Mouse (Mus musculus): ENCODE data around the gene Sumo3. TPM values are rescaled to one million over a fixed set of nuclear protein-coding genes. Genes with fewer than 3 reads are reported as not detected.

Sumo3 gene
- polyA plus RNA-seq, 1 experiment from 2014 or later = 308 TPM

- H3K4me2 ChIP-seq = no peak overlapping the region
- WGBS = 83% methylated on average over 6 of the region's 6 CpGs
- H3K36me3 ChIP-seq (replicated peaks) = peaks cover 22% of the 10 kb centered on the region
Measured at GRCm38 (mm10) chr10:77591546-77591945, 14.4 kb upstream of the Sumo3 start.

GRCm38 (mm10) chr10:77596060-77596459 lies 9.8 kb upstream of the Sumo3 start:
- no peak overlapping the region for H3K4me3 ChIP-seq
- 93% methylated on average over 2 of the region's 2 CpGs for WGBS
- H3K36me3 ChIP-seq (replicated peaks) = peaks cover 50% of the 10 kb centered on the region
- ATAC-seq (replicated peaks) = no peak
- peaks cover under 1% of the 10 kb centered on the region; the same call in 1 of the 2 replicates for H3K4me1 ChIP-seq
- H3K4me2 ChIP-seq = no peak overlapping the region
- no peaks in the 10 kb centered on the region for H3K9me3 ChIP-seq
- H3K9ac ChIP-seq = no peak overlapping the region
- H3K27me3 ChIP-seq (replicated peaks) = no peaks in the 10 kb centered on the region
- H3K27ac ChIP-seq = no peak overlapping the region

More at GRCm38 (mm10) chr10:77591546-77591945, 14.4 kb upstream of the Sumo3 start:
- Histone ChIP-seq H3K27me3 (replicated peaks) (no peaks in the 10 kb centered on the region), H3K27ac (no peak overlapping the region), H3K4me3 (no peak overlapping the region), H3K4me1 (peaks cover 14% of the 10 kb centered on the region; the same call in 1 of the 2 replicates), H3K9ac (no peak overlapping the region), H3K9me3 (no peaks in the 10 kb centered on the region)
- no peak for ATAC-seq (replicated peaks)

- no peaks in the 10 kb centered on the region for H3K27me3 ChIP-seq (replicated peaks)
- no peak overlapping the region for H3K4me3 ChIP-seq
- no peak overlapping the region for H3K4me2 ChIP-seq
- H3K9ac ChIP-seq = no peak overlapping the region
- H3K9me3 ChIP-seq = no peaks in the 10 kb centered on the region
- no peak for ATAC-seq (replicated peaks)
- peaks cover 13% of the 10 kb centered on the region; the same call in 1 of the 2 replicates for H3K36me3 ChIP-seq (replicated peaks)
- 59% methylated on average over 4 of the region's 4 CpGs for WGBS
- peaks cover 13% of the 10 kb centered on the region for H3K4me1 ChIP-seq
- no peak overlapping the region for H3K27ac ChIP-seq
Measured at GRCm38 (mm10) chr10:77603021-77603420, 2.9 kb upstream of the Sumo3 start.

- 95% methylated on average over 6 of the region's 6 CpGs for WGBS
- H3K4me2 ChIP-seq = no peak overlapping the region
- ATAC-seq (replicated peaks) = no peak
- peaks cover 4% of the 10 kb centered on the region; the same call in 1 of the 2 replicates for H3K36me3 ChIP-seq (replicated peaks)
- H3K27ac ChIP-seq = no peak overlapping the region
- peaks cover 20% of the 10 kb centered on the region for H3K4me1 ChIP-seq
- no peak overlapping the region for H3K9ac ChIP-seq
- no peak overlapping the region for H3K4me3 ChIP-seq
- no peaks in the 10 kb centered on the region for H3K27me3 ChIP-seq (replicated peaks)
- no peaks in the 10 kb centered on the region for H3K9me3 ChIP-seq
Measured at GRCm38 (mm10) chr10:77604111-77604510, 1.8 kb upstream of the Sumo3 start.

GRCm38 (mm10) chr10:77604958-77605357 lies 939 bp upstream of the Sumo3 start:
- Histone ChIP-seq H3K4me1 (peaks cover 24% of the 10 kb centered on the region), H3K27me3 (replicated peaks) (no peaks in the 10 kb centered on the region), H3K4me3 (no peak overlapping the region), H3K4me2 (no peak overlapping the region), H3K36me3 (replicated peaks) (no peaks in the 10 kb centered on the region), H3K27ac (peak overlapping the region; percentile 88; the same call in 1 of the 2 replicates), H3K9ac (no peak overlapping the region), H3K9me3 (no peaks in the 10 kb centered on the region)
- WGBS = 88% methylated on average over 5 of the region's 5 CpGs
- ATAC-seq (replicated peaks) = no peak

GRCm38 (mm10) chr10:77605368-77605767 lies 529 bp upstream of the Sumo3 start:
- H3K9me3 ChIP-seq = no peaks in the 10 kb centered on the region
- no peaks in the 10 kb centered on the region for H3K36me3 ChIP-seq (replicated peaks)
- H3K4me3 ChIP-seq = peak overlapping the region; percentile 53
- peak; percentile 19; the same call in 1 of the 2 replicates for ATAC-seq (replicated peaks)
- peaks cover 24% of the 10 kb centered on the region for H3K4me1 ChIP-seq
- H3K27ac ChIP-seq = peak overlapping the region; percentile 88
- H3K4me2 ChIP-seq = peak overlapping the region; percentile 76
- H3K9ac ChIP-seq = 0 out of 2 replicates have a peak overlapping the region, but pooled peaks have one; percentile 22
- 20% methylated on average over 1 of the region's 1 CpGs for WGBS
- no peaks in the 10 kb centered on the region for H3K27me3 ChIP-seq (replicated peaks)

- no peaks in the 10 kb centered on the region for H3K27me3 ChIP-seq (replicated peaks)
- no peaks in the 10 kb centered on the region for H3K9me3 ChIP-seq
- H3K4me3 ChIP-seq = peak overlapping the region; percentile 53
- 42% methylated on average over 7 of the region's 7 CpGs for WGBS
- H3K4me2 ChIP-seq = peak overlapping the region; percentile 76
- peak; percentile 34 for ATAC-seq (replicated peaks)
- H3K9ac ChIP-seq = peak overlapping the region; percentile 62
- H3K36me3 ChIP-seq (replicated peaks) = peaks cover 5% of the 10 kb centered on the region; the same call in 1 of the 2 replicates
- H3K4me1 ChIP-seq = peaks cover 24% of the 10 kb centered on the region
- H3K27ac ChIP-seq = peak overlapping the region; percentile 88
Measured at GRCm38 (mm10) chr10:77606855-77607254, 958 bp downstream of the Sumo3 start.

- WGBS = 70% methylated on average over 5 of the region's 5 CpGs
- Histone ChIP-seq H3K4me1 (peaks cover 24% of the 10 kb centered on the region), H3K36me3 (replicated peaks) (peaks cover 5% of the 10 kb centered on the region; the same call in 1 of the 2 replicates), H3K9ac (peak overlapping the region; percentile 62; the same call in 1 of the 2 replicates), H3K4me3 (peak overlapping the region; percentile 53), H3K27me3 (replicated peaks) (no peaks in the 10 kb centered on the region), H3K27ac (no peak overlapping the region), H3K9me3 (no peaks in the 10 kb centered on the region), H3K4me2 (peak overlapping the region; percentile 76)
- ATAC-seq (replicated peaks) = no peak
Measured at GRCm38 (mm10) chr10:77607441-77607840, 1.5 kb downstream of the Sumo3 start.

- Histone ChIP-seq H3K4me1 (peaks cover 24% of the 10 kb centered on the region), H3K9me3 (no peaks in the 10 kb centered on the region), H3K4me2 (no peak overlapping the region), H3K27me3 (replicated peaks) (no peaks in the 10 kb centered on the region), H3K9ac (no peak overlapping the region), H3K36me3 (replicated peaks) (peaks cover 5% of the 10 kb centered on the region; the same call in 1 of the 2 replicates), H3K27ac (no peak overlapping the region), H3K4me3 (no peak overlapping the region)
- WGBS = 79% methylated on average over 8 of the region's 8 CpGs
- ATAC-seq (replicated peaks) = no peak
Measured at GRCm38 (mm10) chr10:77608589-77608988, 2.7 kb downstream of the Sumo3 start.

GRCm38 (mm10) chr10:77610221-77610961 lies 4.5 kb downstream of the Sumo3 start:
- no peak overlapping the region for H3K9ac ChIP-seq
- H3K4me1 ChIP-seq = peaks cover 24% of the 10 kb centered on the region
- ATAC-seq (replicated peaks) = no peak
- peaks cover 16% of the 10 kb centered on the region; the same call in 1 of the 2 replicates for H3K36me3 ChIP-seq (replicated peaks)
- no peak overlapping the region for H3K4me3 ChIP-seq
- WGBS = 92% methylated on average over 8 of the region's 8 CpGs
- H3K27ac ChIP-seq = no peak overlapping the region
- H3K4me2 ChIP-seq = no peak overlapping the region
- H3K27me3 ChIP-seq (replicated peaks) = no peaks in the 10 kb centered on the region
- H3K9me3 ChIP-seq = no peaks in the 10 kb centered on the region

- 0 out of 2 replicates have a peak, but pooled peaks cover 8% of the 10 kb centered on the region for H3K4me1 ChIP-seq
- no peak for ATAC-seq (replicated peaks)
- H3K27ac ChIP-seq = no peak overlapping the region
- no peak overlapping the region for H3K4me3 ChIP-seq
- H3K9me3 ChIP-seq = no peaks in the 10 kb centered on the region
- peaks cover 42% of the 10 kb centered on the region for H3K36me3 ChIP-seq (replicated peaks)
- no peak overlapping the region for H3K4me2 ChIP-seq
- no peak overlapping the region for H3K9ac ChIP-seq
- no peaks in the 10 kb centered on the region for H3K27me3 ChIP-seq (replicated peaks)
- 95% methylated on average over 3 of the region's 3 CpGs for WGBS
Measured at GRCm38 (mm10) chr10:77613409-77613808, 7.5 kb downstream of the Sumo3 start.

- no peak overlapping the region for H3K4me3 ChIP-seq
Measured at GRCm38 (mm10) chr10:77615647-77616046, 9.8 kb downstream of the Sumo3 start.

More at GRCm38 (mm10) chr10:77615647-77616046, 9.8 kb downstream of the Sumo3 start:
- no peak overlapping the region for H3K27ac ChIP-seq
- no peaks in the 10 kb centered on the region for H3K4me1 ChIP-seq
- no peaks in the 10 kb centered on the region for H3K27me3 ChIP-seq (replicated peaks)
- ATAC-seq (replicated peaks) = no peak
- H3K9ac ChIP-seq = no peak overlapping the region
- 97% methylated on average over 8 of the region's 8 CpGs for WGBS
- no peak overlapping the region for H3K4me2 ChIP-seq
- H3K36me3 ChIP-seq (replicated peaks) = peaks cover 39% of the 10 kb centered on the region
- H3K9me3 ChIP-seq = no peaks in the 10 kb centered on the region

Data from midbrain, embryonic 15.5 days (tissue).